Mouse (Mus musculus): ENCODE results near the gene Rprm. TPM values are rescaled to one million over a fixed set of nuclear protein-coding genes. Genes with fewer than 3 reads are reported as not detected.

The Rprm gene
- 0.13 and 0.49 TPM in 2 replicates for polyA plus RNA-seq (2012; ENCODE audit: low replicate concordance)

DNA sequence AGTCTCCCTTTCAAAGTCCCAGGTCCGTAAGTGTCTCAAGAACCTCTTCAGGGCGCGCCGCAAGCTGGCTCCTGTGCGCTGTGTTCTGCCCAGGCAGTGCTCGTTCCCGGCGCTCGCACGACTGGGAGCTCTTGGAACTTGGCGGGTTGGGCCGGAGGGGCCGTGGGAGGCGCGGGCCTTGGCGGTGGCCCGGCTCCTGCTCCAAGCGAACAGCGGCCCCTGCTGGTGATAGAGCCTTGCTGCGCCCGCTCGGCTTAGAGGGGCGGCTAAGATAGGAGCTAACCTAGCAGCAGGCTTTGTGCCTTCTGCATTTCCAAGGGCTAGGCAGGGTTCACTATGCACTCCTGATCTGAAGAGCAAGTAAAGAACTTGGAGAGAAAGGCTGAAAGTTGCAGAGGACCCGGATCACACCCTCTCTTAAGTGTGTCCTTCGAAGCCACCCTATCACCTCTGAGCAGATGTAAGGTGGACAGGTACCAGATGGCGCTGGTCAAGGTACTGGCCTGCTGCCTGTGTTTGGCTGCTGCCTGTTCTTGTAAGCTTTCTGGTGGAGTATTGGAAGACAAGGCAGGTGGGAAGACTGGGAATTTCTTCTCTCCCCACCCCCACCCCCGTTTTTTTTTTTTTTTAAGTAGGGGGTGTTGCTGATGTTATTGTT lies at the start of gene Rprm:
TSS of gene Rprm (minus strand) at position 123 of the 658 bp plus-strand sequence.

